Mouse (Mus musculus) urinary bladder, postnatal 14 days (tissue): ENCODE measurements around the gene Cpeb3.
A peak's percentile ranks its signal among the peaks of the same experiment; 100 is the strongest.
"Not testable (repeated sequence)": the region's sequence is repeated elsewhere in the genome, so short reads cannot be mapped to it uniquely, and the experiment has no call there.

Source experiments
- DNase-seq: peaks from one replicate; pipeline ENCODE4 v3.0.0; 2021; ENCODE audit warnings: low spot score

Gene Cpeb3

GRCm38 (mm10) chr19:37208176-37208755, at the start of gene Cpeb3:
Gene Cpeb3, minus strand, starts transcription at chr19:37208601.
- DNase-seq: peak; percentile 13

GRCm38 (mm10) chr19:37255321-37255720, 46.9 kb upstream of the Cpeb3 start:
- no peak for DNase-seq

GRCm38 (mm10) chr19:37252104-37252503, 43.7 kb upstream of the Cpeb3 start:
- DNase-seq: no peak

GRCm38 (mm10) chr19:37248199-37248598, 39.8 kb upstream of the Cpeb3 start:
- no peak for DNase-seq

GRCm38 (mm10) chr19:37246859-37247258, 38.5 kb upstream of the Cpeb3 start:
- no peak for DNase-seq

- DNase-seq: no peak
Measured at GRCm38 (mm10) chr19:37242707-37243106, 34.3 kb upstream of the Cpeb3 start.

- no peak for DNase-seq
Measured at GRCm38 (mm10) chr19:37241201-37241600, 32.8 kb upstream of the Cpeb3 start.

- peak; percentile 44 for DNase-seq
Measured at GRCm38 (mm10) chr19:37239096-37239495, 30.7 kb upstream of the Cpeb3 start.

GRCm38 (mm10) chr19:37238651-37239050, 30.2 kb upstream of the Cpeb3 start:
- no peak for DNase-seq

- DNase-seq: no peak
Measured at GRCm38 (mm10) chr19:37237712-37238437, 29.5 kb upstream of the Cpeb3 start.

- no peak for DNase-seq
Measured at GRCm38 (mm10) chr19:37237306-37237705, 28.9 kb upstream of the Cpeb3 start.

GRCm38 (mm10) chr19:37235818-37236217, 27.4 kb upstream of the Cpeb3 start:
- DNase-seq: no peak

- no peak for DNase-seq
Measured at GRCm38 (mm10) chr19:37233561-37234539, 25.4 kb upstream of the Cpeb3 start.

GRCm38 (mm10) chr19:37232598-37232997, 24.2 kb upstream of the Cpeb3 start:
- not testable (repeated sequence) for DNase-seq

- no peak for DNase-seq
Measured at GRCm38 (mm10) chr19:37225197-37225862, 16.9 kb upstream of the Cpeb3 start.

GRCm38 (mm10) chr19:37214711-37215110, 6.3 kb upstream of the Cpeb3 start:
- no peak for DNase-seq

- no peak for DNase-seq
Measured at GRCm38 (mm10) chr19:37211416-37211815, 3.0 kb upstream of the Cpeb3 start.

- DNase-seq: no peak
Measured at GRCm38 (mm10) chr19:37210457-37210856, 2.1 kb upstream of the Cpeb3 start.

- no peak for DNase-seq
Measured at GRCm38 (mm10) chr19:37209467-37210128, 1.2 kb upstream of the Cpeb3 start.

- no peak for DNase-seq
Measured at GRCm38 (mm10) chr19:37208986-37209385, 585 bp upstream of the Cpeb3 start.
